Mouse (Mus musculus) urinary bladder, postnatal 4 days (tissue): Measurements from ENCODE around the gene Lsm8.
"Not testable (repeated sequence)": the region's sequence is repeated elsewhere in the genome, so short reads cannot be mapped to it uniquely, and the experiment has no call there.

Experiments used
- DNase-seq, 2 experiments: peaks; one replicate each; pipeline ENCODE4 v3.0.0; 2021 to 2022; ENCODE audit warnings: low spot score in 2 of 2

Gene Lsm8

DNA sequence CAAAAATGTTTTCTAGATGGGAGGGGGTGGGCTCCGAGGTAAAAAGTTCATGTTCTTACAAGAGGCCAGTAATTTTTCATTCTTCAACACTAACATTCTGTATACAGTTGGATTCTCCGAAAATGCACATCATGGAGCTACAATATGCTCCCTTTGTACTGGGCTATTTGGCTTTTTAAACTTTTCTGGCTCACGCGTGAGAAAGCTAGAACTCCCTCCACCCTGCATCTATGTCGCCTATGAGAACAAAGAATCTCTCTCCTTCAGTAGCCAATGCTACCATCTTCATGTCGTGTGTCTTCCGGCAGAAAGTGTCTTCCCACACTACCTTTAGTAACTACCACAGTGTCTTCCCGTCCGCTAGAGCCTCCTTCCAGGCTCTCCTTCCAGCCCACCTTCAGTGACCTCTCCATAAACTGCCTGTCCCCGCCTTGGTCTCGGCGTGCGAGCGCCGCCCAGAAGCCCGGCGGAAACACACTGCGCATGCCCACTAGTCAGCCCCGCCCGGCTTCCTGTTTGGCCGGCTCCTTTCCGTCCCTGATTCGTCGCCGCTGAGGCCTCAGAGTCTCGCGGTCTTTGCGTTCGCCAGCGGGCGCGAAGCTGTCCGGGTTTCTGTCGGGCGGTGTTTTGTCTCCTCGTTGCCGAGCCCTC, at the start of gene Lsm8:
Gene Lsm8 (plus strand): TSS at position 529 of the 651 bp plus-strand sequence.
- peak; percentile 97 to 98 for DNase-seq

DNA sequence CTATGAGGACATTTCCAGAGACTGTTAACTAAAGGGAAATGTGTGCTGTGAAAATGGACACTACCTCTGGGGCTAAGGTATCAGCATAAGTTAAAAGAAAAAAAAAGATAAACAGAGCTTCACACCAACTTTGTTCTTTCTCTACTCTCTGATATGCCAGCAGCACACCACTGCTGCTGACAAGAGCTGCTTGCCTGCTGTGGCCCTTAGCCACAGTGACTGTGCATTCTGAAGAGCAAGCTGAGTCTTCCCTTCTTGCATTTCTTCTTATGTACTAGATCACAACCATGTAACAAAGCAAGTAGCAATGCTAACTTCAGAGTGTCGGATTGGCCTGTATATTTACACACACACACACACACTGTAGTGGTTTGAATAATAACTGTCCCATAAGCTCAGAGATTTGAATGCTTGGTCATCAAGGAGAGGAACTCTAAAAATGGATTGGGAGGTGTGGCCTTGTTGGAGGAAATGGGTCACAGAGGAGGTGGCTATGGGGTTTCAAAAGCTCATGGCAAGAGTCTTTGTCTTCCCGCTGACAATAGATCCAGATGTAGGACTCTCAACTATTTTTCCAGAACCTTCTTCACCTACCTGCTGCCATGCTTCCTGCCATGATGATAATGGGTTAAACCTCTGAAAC, 47.4 kb upstream of the Lsm8 start:
- no peak for DNase-seq

DNA sequence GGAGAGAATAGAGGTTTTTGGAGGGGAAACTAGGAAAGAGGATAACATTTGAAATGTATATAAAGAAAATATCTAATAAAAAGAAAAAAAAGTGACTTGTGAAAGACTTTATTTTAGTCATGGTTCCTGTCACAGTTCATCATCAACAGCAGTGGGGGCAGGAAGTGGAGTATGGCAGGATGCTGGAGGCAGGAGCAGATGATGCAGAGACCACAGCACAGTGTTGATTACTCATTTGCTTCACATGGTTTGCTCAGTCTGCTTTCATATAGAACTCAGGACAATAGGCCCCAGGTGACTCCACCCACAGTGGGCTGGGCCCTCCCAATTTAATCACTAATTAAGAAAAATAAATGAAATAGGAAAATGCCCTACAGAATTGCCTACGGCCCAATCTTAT, 35.8 kb upstream of the Lsm8 start:
- DNase-seq: no peak

DNA sequence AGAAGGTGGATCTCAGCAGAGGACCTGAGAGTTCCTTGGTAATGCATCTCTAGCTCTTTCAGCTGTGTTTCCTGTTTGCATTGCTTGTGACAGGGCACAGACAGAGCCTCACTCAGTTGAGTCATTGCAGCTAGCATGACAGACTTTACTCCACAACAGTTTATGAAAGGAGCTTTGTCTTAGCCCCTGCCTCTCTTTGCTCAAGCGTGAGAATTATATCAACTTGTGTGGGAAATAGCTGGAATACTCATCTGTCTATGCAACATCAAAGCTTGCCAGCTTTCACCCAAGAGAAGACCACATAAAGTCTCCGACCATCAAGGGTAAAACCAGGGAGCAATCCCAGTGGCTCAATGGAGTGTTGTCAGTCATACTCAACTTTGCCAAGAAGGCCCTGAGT, 32.8 kb upstream of the Lsm8 start:
- DNase-seq: no peak

DNA sequence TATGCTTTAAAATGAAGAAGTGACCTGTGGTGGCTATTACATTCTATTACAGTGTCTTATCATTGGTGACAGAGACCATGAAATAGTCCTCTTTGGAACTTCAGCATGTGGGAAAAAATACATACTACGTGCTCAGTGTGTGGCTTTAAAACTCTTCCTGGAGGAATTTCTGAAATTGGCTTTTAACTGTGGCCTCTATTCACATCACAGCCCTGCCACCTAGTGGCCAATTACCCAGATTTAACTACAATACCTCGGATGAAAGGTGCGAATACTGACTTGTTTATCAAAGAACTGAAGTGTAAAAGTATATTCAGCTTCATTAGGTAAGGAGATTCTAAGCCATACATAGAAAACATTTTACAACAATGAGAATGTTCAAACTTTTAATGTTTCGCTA, 29.0 kb upstream of the Lsm8 start:
- no peak for DNase-seq

DNA sequence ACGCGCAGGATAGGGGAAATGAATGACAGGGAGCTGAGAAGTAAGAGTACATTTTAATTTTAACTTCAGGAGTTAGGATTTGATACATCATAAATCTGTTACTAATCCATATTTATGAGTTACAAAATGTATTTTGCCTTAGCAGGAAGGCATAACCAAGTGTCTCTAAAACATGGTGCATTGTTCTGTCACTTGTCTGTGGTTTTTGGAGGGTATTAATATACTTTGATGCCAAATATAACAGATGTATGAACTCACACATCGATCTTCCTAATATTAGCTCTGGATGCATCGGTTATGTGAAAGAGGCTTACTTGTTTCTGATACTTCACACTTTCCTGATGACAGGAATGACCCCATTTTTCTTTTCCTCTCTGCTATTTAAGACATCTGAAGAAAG, 28.1 kb upstream of the Lsm8 start:
- no peak for DNase-seq

DNA sequence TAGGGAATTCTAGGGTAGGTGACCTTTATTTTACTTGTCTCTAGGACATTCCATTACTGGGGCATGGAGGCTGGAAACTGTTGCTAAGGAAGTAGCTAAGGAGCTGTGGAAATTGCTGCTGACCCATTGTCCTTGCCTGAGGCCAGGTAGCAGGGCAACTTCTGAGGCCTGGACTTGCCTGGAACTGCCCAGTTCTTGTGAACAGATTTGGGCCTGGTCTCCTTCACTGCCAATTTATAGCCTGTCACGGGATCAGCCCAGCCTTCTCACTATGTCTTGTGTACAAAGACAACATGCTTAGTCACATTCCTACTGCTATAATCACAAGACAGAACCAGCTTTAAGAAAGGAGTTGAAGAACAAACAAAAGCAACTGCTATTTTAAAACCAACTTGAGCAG, 25.6 kb upstream of the Lsm8 start:
- DNase-seq: peak in 1 of 2 experiments; percentile 36

DNA sequence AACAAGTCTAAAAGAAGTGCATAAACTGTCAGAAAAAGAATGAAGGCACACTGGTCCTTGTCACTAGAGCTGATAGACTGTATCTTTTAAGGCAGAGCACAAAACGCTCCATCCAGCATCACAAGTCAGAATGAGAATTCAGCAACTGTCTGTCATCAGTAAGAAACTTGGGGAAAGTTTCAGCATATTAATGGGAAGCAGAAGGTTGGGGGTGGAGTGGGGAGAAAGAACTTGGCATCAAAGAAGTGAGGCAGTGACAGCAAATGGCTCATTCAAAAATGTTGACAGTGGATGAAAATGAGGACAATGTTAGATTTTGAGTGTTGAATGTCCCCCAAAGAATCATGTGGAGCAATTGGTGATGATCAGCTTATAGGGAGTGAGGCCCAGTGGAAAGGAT, 15.4 kb upstream of the Lsm8 start:
- no peak for DNase-seq

DNA sequence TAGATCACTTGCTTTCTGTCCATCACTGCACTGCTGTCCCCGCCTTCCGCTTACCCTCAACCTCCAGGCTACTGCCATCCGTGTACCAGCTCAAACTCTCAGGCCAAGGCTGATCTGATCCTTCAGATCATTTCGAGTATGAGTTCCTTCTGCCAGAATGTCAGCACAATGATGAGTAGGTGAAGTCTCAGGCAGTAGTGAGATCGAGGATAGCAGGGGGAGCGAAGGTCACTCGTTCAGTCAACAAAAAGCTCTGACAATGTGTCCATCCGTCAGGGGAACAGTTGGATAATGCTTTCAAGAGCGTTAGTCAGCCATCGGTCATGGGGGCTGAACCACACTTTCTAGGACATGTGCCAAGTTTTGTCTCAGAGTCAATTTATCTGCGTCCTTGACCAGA, 3.9 kb upstream of the Lsm8 start:
- DNase-seq: not testable (repeated sequence)

DNA sequence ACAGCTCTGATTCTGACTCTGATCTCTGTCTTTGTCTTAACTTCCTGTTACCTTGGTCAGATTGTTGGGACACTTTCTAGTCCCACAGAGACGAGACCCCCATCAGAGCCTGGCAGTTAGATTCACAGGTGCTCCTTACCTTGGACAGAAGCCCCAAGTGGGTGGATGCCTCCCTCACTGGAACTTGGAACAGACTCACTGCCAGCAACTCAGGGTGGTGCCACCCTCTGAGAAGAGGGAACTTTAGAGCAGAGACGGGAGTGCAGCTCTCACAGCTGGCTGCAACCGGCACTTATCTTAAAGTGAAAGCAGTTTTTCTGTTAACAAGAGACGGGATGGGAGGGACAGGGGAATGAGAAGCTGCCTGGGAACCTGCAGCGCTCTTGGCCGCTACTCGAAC, 2.8 kb upstream of the Lsm8 start:
- not testable (repeated sequence) for DNase-seq

DNA sequence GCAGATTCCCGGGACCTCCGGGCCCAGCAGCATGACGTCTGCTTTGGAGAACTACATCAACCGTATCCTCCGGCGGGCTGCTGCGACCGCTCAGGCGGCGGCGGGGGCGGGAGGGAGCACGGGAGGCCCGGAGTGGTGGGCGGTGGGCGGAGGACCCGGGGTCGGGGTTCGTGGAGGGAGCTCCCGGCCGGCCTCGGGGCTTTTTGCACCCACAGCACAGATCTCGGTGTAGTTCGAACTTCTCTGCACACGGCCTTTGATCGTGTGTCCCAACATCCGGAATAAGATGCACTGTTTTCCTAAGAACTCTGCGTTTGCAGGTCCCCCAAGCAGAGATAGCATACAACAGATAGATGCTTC, 303 bp downstream of the Lsm8 start:
- no peak for DNase-seq

DNA sequence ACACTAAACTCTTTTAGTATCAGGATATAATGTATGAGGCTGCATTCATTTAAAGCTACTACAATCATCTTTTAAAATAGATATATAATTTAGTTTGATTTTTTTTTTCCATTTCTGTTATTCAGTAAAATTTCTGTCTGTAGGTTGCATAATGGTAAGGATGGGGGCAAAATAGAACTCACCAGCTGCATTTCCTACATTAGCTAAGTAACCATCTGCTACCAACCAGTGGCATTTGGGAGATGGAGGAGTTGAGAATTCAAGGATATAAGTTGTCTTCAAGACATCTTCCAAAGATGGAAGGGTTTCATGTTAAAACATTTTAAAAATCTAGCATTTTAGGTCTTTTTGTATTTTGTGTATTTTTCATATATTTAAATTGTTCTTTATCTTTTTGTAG, 6.9 kb downstream of the Lsm8 start:
- DNase-seq: no peak

DNA sequence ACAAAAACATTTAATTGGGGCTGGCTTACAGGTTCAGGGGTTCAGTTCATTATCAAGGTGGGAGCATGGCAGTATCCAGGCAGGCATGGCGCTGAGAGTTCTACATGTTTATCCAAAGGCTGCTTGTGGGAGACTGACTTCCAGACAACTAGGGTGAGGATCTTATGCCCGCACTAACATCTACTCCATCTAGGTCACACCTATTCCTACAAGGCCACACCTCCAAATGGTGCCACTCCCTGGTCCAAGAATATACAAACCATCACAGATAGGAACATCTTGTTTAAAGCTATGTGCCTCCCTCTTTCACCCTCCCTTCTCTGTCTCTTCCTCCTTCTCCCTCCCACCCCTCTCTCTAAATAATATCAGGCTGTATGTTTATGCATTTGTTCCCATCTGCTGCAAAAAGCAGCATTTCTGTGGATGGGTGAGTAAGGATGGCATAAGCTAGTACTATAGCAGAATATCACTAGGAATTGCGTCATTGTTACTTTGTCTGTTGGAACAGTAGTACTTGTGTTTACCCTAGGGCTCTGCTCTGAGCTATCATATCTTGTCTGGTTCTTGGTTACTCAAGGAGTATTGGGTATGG, 8.2 kb downstream of the Lsm8 start:
- no peak for DNase-seq

DNA sequence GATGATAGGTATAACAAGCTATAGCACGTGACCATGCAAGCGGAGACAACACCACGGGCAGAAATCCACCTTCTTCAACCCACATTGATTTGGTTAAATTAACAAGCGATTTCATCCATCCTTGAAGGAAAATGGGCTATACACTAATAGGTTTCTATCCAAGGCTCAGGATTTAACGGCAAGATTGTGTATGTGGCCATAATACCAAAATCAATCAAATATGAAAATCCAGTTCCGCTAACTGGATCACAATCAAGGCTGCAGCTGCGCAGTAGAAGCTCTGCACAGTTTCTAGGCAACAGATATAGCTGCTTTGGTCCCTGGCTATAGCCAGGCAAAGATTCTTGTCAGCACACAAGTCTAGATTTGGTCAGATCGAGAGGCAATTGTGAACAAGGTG, 17.6 kb downstream of the Lsm8 start, which contains the start of gene Ankrd7:
Gene Ankrd7 (plus strand): TSS at position 301 of the 400 bp plus-strand sequence.
- no peak for DNase-seq

DNA sequence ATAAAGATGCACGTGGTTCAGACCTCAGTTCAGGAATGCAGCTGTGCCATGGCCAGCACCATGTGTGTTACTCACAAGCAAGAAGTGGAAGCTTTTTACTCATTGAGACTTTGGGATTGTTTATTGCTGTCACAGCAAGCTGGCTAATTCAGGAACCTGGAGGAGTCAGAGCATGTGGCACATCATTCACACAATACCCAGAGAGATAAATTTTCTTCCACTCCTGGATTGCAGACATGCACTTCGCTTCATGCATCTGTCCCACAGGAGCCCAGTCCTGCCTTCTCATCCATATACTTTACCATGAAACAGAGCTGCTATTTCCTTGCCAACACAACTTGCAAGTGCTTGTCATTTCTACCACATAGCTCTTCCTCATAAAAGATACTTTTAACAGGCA, 40.7 kb downstream of the Lsm8 start:
- no peak for DNase-seq

DNA sequence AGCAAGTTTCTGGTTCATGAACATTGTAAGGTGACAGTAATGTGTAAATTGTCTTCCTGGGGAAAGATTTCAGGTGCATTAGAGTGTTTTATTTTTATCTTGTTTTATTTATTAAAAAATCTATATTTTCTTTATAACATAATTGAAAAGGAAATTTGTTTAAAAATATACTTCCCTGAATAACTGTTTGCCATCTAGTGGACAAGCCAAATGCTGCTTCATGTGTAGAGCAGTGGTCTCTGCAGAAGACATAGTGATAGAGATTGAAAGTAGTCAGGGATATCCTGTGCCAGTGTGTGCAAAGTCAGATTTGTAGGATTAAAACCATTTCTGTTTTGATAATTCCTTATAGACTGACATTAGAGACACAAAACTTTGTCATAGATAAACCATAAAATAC, 45.8 kb downstream of the Lsm8 start:
- DNase-seq: no peak
